In genomic region chr12:85110011-85110697, GRCm38 (mm10) we compare ENCODE assay signal across 9 mouse cellular contexts. TPM values are rescaled to one million over a fixed set of nuclear protein-coding genes. Genes with fewer than 3 reads are reported as not detected.
DNase-seq lines count a peak whose midpoint lies in the region; ATAC-seq and TF ChIP-seq lines count a peak whose summit lies in the region.
"Had no signal": no experiment of that assay in that cellular context is flagged by ENCODE, and none has a peak within 500 bp of the region (broad histone marks: within the 10 kb centered on the region; RNA-seq: fewer than 3 reads in every experiment).

No protein-coding gene starts in this region.

- peak overlapping the region; percentile 93 for H3K4me3 ChIP-seq in cerebellum, adult 2 months (replicated peaks; ENCODE audit: insufficient read depth, low read depth, low read length)
- H3K4me3 ChIP-seq in hindbrain, embryonic 14.5 days (replicated peaks; ENCODE audit: low read length) = peak overlapping the region; percentile 97

- no peak for TF ChIP-seq POLR2A in cerebellum, adult 2 months (IDR thresholded peaks at IDR 0.05; ENCODE audit: borderline replicate concordance, insufficient read depth, low read length)

- TF ChIP-seq CTCF in cerebellum, adult 2 months (IDR thresholded peaks at IDR 0.05; ENCODE audit: borderline replicate concordance, insufficient read depth, low read depth, low read length) = no peak

- DNase-seq in cerebellum, adult 2 months = peak in 1 of 2 experiments; percentile 24
- no peak for DNase-seq in cerebellum, postnatal 4 days (ENCODE audit: low spot score in 2 of 2)
- peak; percentile 33 for DNase-seq in thymus, postnatal 25 days
- DNase-seq in thymus, postnatal 0 days (ENCODE audit: low spot score) = no peak
- DNase-seq in hindbrain, embryonic 14.5 days (ENCODE audit: low spot score) = no peak
- peak; percentile 23 for DNase-seq in lung, postnatal 36 days
- no peak for DNase-seq in right cerebral cortex, postnatal 36 days (ENCODE audit: low spot score in 2 of 2)

- H3K36me3 ChIP-seq in hindbrain, embryonic 14.5 days (replicated peaks; ENCODE audit: control insufficient read depth, insufficient read depth) = no peaks in the 10 kb centered on the region

- ATAC-seq in hindbrain, embryonic 14.5 days (ENCODE audit: low FRiP score) = no peak; the same call in 1 of the 2 replicates
- ATAC-seq in monocyte, adult 5-6 weeks (replicated peaks; ENCODE audit: insufficient number of reproducible peaks, low FRiP score, low TSS enrichment, poor library complexity, severe bottlenecking) = no peak

- peak overlapping the region; percentile 86 for H3K27ac ChIP-seq in cerebellum, adult 2 months (ENCODE audit: insufficient read depth, low read length)
- H3K27ac ChIP-seq in hindbrain, embryonic 14.5 days = peak overlapping the region; percentile 85

- peak overlapping the region; percentile 93 for H3K9ac ChIP-seq in hindbrain, embryonic 14.5 days

- H3K4me2 ChIP-seq in hindbrain, embryonic 14.5 days (replicated peaks) = peak overlapping the region; percentile 75

- 15% methylated on average over 18 of the region's 18 CpGs for WGBS in cerebellum, adult 2 months
- WGBS in hindbrain, embryonic 14.5 days = 17% methylated on average over 18 of the region's 18 CpGs

- H3K4me1 ChIP-seq in cerebellum, adult 2 months (ENCODE audit: control insufficient read depth, insufficient read depth, low read length) = no peaks in the 10 kb centered on the region; the same call in 1 of the 2 replicates
- peaks cover 29% of the 10 kb centered on the region for H3K4me1 ChIP-seq in hindbrain, embryonic 14.5 days (replicated peaks; ENCODE audit: control insufficient read depth, insufficient read depth, low read length)

- no peaks in the 10 kb centered on the region for H3K27me3 ChIP-seq in cerebellum, adult 2 months (ENCODE audit: control insufficient read depth, insufficient read depth, low read length)
- no peaks in the 10 kb centered on the region for H3K27me3 ChIP-seq in hindbrain, embryonic 14.5 days (ENCODE audit: control insufficient read depth, insufficient read depth, low read length)

- H3K9me3 ChIP-seq in hindbrain, embryonic 14.5 days (ENCODE audit: control insufficient read depth, low read length) = no peaks in the 10 kb centered on the region

RNA-seq across cellular contexts. Expression of gene Prox2, which starts 0.4 kb away (rescaled TPM):
- 1.6 and 1.9 TPM in 2 replicates for polyA plus RNA-seq in cerebellum, adult 2 months (2012; rRNA removed)
- 3.8 and 4.3 TPM in 2 replicates for polyA plus RNA-seq in thymus, postnatal 0 days (2015; fragmentation: Nextera tagmentation; extraction: Ambion mirVana)
- polyA plus RNA-seq in hindbrain, embryonic 14.5 days (2014; fragmentation: Nextera tagmentation; extraction: Ambion mirVana) = 1.9 TPM in 2 replicates
- 5.0 TPM in 1 of 3 replicates, not detected in the others for total RNA-seq in monocyte, adult 5-6 weeks (2017)

RNA-seq across cellular contexts. Expression of gene Dlst, which starts 0.5 kb away (rescaled TPM):
- polyA plus RNA-seq in cerebellum, adult 2 months (2012; rRNA removed) = 180 and 185 TPM in 2 replicates
- 83.0 and 89.1 TPM in 2 replicates for polyA plus RNA-seq in thymus, postnatal 0 days (2015; fragmentation: Nextera tagmentation; extraction: Ambion mirVana)
- 101 and 114 TPM in 2 replicates for polyA plus RNA-seq in hindbrain, embryonic 14.5 days (2014; fragmentation: Nextera tagmentation; extraction: Ambion mirVana)
- 309 to 346 TPM (median 316 TPM) in 3 replicates for total RNA-seq in monocyte, adult 5-6 weeks (2017)

RNA-seq across cellular contexts. Expression of gene Rps6kl1, which starts 40.9 kb away (rescaled TPM):
- polyA plus RNA-seq in cerebellum, adult 2 months (2012; rRNA removed) = 35.2 and 36.5 TPM in 2 replicates
- 3.2 and 3.4 TPM in 2 replicates for polyA plus RNA-seq in thymus, postnatal 0 days (2015; fragmentation: Nextera tagmentation; extraction: Ambion mirVana)
- 22.9 and 24.1 TPM in 2 replicates for polyA plus RNA-seq in hindbrain, embryonic 14.5 days (2014; fragmentation: Nextera tagmentation; extraction: Ambion mirVana)
- total RNA-seq in monocyte, adult 5-6 weeks (2017) = 0.19 TPM in 1 of 3 replicates, not detected in the others
- total RNA-seq: neutrophil, adult 5-6 weeks had no signal

Comparison
In these comparisons a context has a peak if more than half of its experiments do, and no peak if none do; other contexts are left out.
1. DNase-seq: peak in thymus, postnatal 25 days (single experiment) and lung, postnatal 36 days (single experiment); none in cerebellum, postnatal 4 days (0 of 2), thymus, postnatal 0 days (single experiment), hindbrain, embryonic 14.5 days (single experiment) and right cerebral cortex, postnatal 36 days (0 of 2).